Mouse (Mus musculus): ENCODE measurements around the gene Atg4c. TPM values are rescaled to one million over a fixed set of nuclear protein-coding genes. Genes with fewer than 3 reads are reported as not detected.

Gene Atg4c
- total and polyA plus RNA-seq, 3 experiments = not detected

GRCm38 (mm10) chr4:99222221-99222620, 28.5 kb downstream of the Atg4c start:
- Histone ChIP-seq H3K9ac (ENCODE audit: insufficient read depth, low read depth) (no peak overlapping the region), H3K27ac (ENCODE audit: insufficient read depth, low read depth) (no peak overlapping the region), H3K4me2 (ENCODE audit: insufficient read depth, low read depth, poor library complexity, severe bottlenecking) (no peak overlapping the region), H3K36me3 (replicated peaks in 1 of 2; ENCODE audit: control insufficient read depth in 1 of 2, insufficient read depth in 1 of 2, low read length in 1 of 2) (no peaks in the 10 kb centered on the region), H3K27me3 (replicated peaks) (no peaks in the 10 kb centered on the region), H3K4me3 (replicated peaks in 1 of 3; ENCODE audit: low read depth in 2 of 3, low read length in 2 of 3, poor library complexity in 1 of 3) (no peak overlapping the region), H3K9me3 (replicated peaks; ENCODE audit: low read length) (peaks cover 57% of the 10 kb centered on the region), H3K79me2 (replicated peaks; ENCODE audit: control insufficient read depth, extremely low read depth, insufficient read depth, poor library complexity, severe bottlenecking) (no peaks in the 10 kb centered on the region), H3K4me1 (ENCODE audit: control insufficient read depth in 1 of 2, insufficient read depth in 2 of 2) (no peaks in the 10 kb centered on the region)
- in situ Hi-C loops (cut with MboI; ENCODE audit: low pct_ligation_motif_present, low pct_unique_long_range_greater_than_20kb, low sequenced_read_pairs) (no loop called here), dilution Hi-C loops (cut with MboI; ENCODE audit: extremely low pct_ligation_motif_present, extremely low pct_unique_long_range_greater_than_20kb, low sequenced_read_pairs) (no loop called here)
- DNase-seq (ENCODE audit: extremely low read depth) = no peak
- TF ChIP-seq NELFE (IDR thresholded peaks at IDR 0.05; ENCODE audit: low read depth, low read length) = no peak
- no peak for TF ChIP-seq ZNF384 (IDR thresholded peaks at IDR 0.05; ENCODE audit: low read depth, low read length)
- no peak for TF ChIP-seq TBP (conservative IDR thresholded peaks at IDR 0.05; ENCODE audit: low read depth, low read length)
- no peak for TF ChIP-seq USF2 (conservative IDR thresholded peaks at IDR 0.05; ENCODE audit: low read depth, low read length)
- TF ChIP-seq MAZ (IDR thresholded peaks at IDR 0.05; ENCODE audit: low read depth, low read length) = no peak
- TF ChIP-seq NRF1 (IDR thresholded peaks at IDR 0.05; ENCODE audit: low read depth, low read length) = no peak
- no peak for TF ChIP-seq GABPA (IDR thresholded peaks at IDR 0.05; ENCODE audit: insufficient replicate concordance, low read depth, low read length)
- no peak for TF ChIP-seq SMC3 (IDR thresholded peaks at IDR 0.05; ENCODE audit: low read depth, low read length)
- no peak for TF ChIP-seq PAX5 (IDR thresholded peaks at IDR 0.05; ENCODE audit: low read length)
- TF ChIP-seq JUN (IDR thresholded peaks at IDR 0.05; ENCODE audit: insufficient read depth, low read depth, low read length) = no peak
- no peak for TF ChIP-seq MAFK (IDR thresholded peaks at IDR 0.05; ENCODE audit: insufficient replicate concordance, low read length)
- TF ChIP-seq UBTF (IDR thresholded peaks at IDR 0.05; ENCODE audit: low read depth, low read length) = no peak
- TF ChIP-seq MYC (IDR thresholded peaks at IDR 0.05; ENCODE audit: low read depth, low read length) = no peak
- TF ChIP-seq HCFC1 (IDR thresholded peaks at IDR 0.05; ENCODE audit: low read depth, low read length) = no peak
- no peak for TF ChIP-seq ZC3H11A (IDR thresholded peaks at IDR 0.05; ENCODE audit: low read depth, low read length)
- no peak for TF ChIP-seq ETS1 (conservative IDR thresholded peaks at IDR 0.05; ENCODE audit: low read depth, low read length)
- TF ChIP-seq CHD2 (IDR thresholded peaks at IDR 0.05; ENCODE audit: low read length) = no peak
- no peak for TF ChIP-seq SIN3A (IDR thresholded peaks at IDR 0.05; ENCODE audit: low read length)

- Histone ChIP-seq H3K79me2 (replicated peaks; ENCODE audit: control insufficient read depth, extremely low read depth, insufficient read depth, poor library complexity, severe bottlenecking) (no peaks in the 10 kb centered on the region), H3K4me2 (ENCODE audit: insufficient read depth, low read depth, poor library complexity, severe bottlenecking) (no peak overlapping the region), H3K4me1 (ENCODE audit: control insufficient read depth in 1 of 2, insufficient read depth in 2 of 2) (no peaks in the 10 kb centered on the region), H3K27me3 (replicated peaks) (no peaks in the 10 kb centered on the region), H3K36me3 (replicated peaks in 1 of 2; ENCODE audit: control insufficient read depth in 1 of 2, insufficient read depth in 1 of 2, low read length in 1 of 2) (no peaks in the 10 kb centered on the region), H3K9me3 (replicated peaks; ENCODE audit: low read length) (peaks cover 68% of the 10 kb centered on the region), H3K9ac (ENCODE audit: insufficient read depth, low read depth) (no peak overlapping the region), H3K27ac (ENCODE audit: insufficient read depth, low read depth) (no peak overlapping the region), H3K4me3 (replicated peaks in 1 of 3; ENCODE audit: low read depth in 2 of 3, low read length in 2 of 3, poor library complexity in 1 of 3) (no peak overlapping the region)
- in situ Hi-C loops (cut with MboI; ENCODE audit: low pct_ligation_motif_present, low pct_unique_long_range_greater_than_20kb, low sequenced_read_pairs) (no loop called here), dilution Hi-C loops (cut with MboI; ENCODE audit: extremely low pct_ligation_motif_present, extremely low pct_unique_long_range_greater_than_20kb, low sequenced_read_pairs) (no loop called here)
- no peak for TF ChIP-seq ZMIZ1 (IDR thresholded peaks at IDR 0.05; ENCODE audit: low read depth, low read length)
- no peak for TF ChIP-seq TBP (conservative IDR thresholded peaks at IDR 0.05; ENCODE audit: low read depth, low read length)
- TF ChIP-seq SIN3A (IDR thresholded peaks at IDR 0.05; ENCODE audit: low read length) = no peak
- TF ChIP-seq ZC3H11A (IDR thresholded peaks at IDR 0.05; ENCODE audit: low read depth, low read length) = no peak
- TF ChIP-seq POLR2AphosphoS2 (IDR thresholded peaks at IDR 0.05; ENCODE audit: low read depth, low read length) = no peak
- no peak for TF ChIP-seq MAFK (IDR thresholded peaks at IDR 0.05; ENCODE audit: insufficient replicate concordance, low read length)
- no peak for TF ChIP-seq GABPA (IDR thresholded peaks at IDR 0.05; ENCODE audit: insufficient replicate concordance, low read depth, low read length)
- no peak for TF ChIP-seq NELFE (IDR thresholded peaks at IDR 0.05; ENCODE audit: low read depth, low read length)
- DNase-seq (ENCODE audit: extremely low read depth) = no peak
These were observed 31.1 kb downstream of the Atg4c start for GRCm38 (mm10) chr4:99224790-99225189.
